Mouse (Mus musculus) embryonic facial prominence, embryonic 10.5 days (tissue): ENCODE results near the gene Klf12. TPM values are rescaled to one million over a fixed set of nuclear protein-coding genes. Genes with fewer than 3 reads are reported as not detected.

Experiments used
- DNase-seq: peaks from one replicate; pipeline ENCODE4 v3.0.0-alpha.2; 2017; ENCODE audit warnings: low spot score
- H3K27ac ChIP-seq: fragments of 300-500 bp; sonication (generic); replicated peaks from 2 replicates; pipeline ENCODE4 v1.5.1; 2016; ENCODE audit warnings: mild to moderate bottlenecking
- H3K27me3 ChIP-seq: fragments of 300-500 bp; sonication (generic); replicated peaks from 2 replicates; pipeline ENCODE4 v1.6.1; 2016; ENCODE audit warnings: low read depth, mild to moderate bottlenecking; ENCODE audit not compliant: poor library complexity, severe bottlenecking
- H3K36me3 ChIP-seq: fragments of 300-500 bp; sonication (generic); replicated peaks from 2 replicates; pipeline ENCODE4 v1.6.1; 2016; ENCODE audit warnings: mild to moderate bottlenecking, moderate library complexity
- H3K4me1 ChIP-seq: fragments of 300-500 bp; sonication (generic); 2 replicates; pipeline ENCODE4 v1.6.1; 2016
- H3K4me3 ChIP-seq: fragments of 300-500 bp; sonication (generic); 2 replicates; pipeline ENCODE4 v1.5.1; 2016; ENCODE audit warnings: mild to moderate bottlenecking, moderate library complexity
- H3K9me3 ChIP-seq: fragments of 300-500 bp; sonication (generic); 2 replicates; pipeline ENCODE4 v1.6.1; 2016; ENCODE audit warnings: mild to moderate bottlenecking
- WGBS: fragments of 180-500 bp; shearing (Covaris S2); methylation state at CpG from one replicate; pipeline ENCODE4 v1.1.7; 2016; 5-methylcytosine and 5-hydroxymethylcytosine counted together
- polyA plus RNA-seq: library from polyadenylated mRNA; unstranded; fragments of >200 nt; fragmentation: Nextera tagmentation; extraction: Ambion mirVana; gene quantifications from 2 replicates; pipeline ENCODE4 v1.2.1, GENCODE M21; 2016

Klf12 gene
- polyA plus RNA-seq, 1 experiment from 2014 or later = 20.3 TPM

DNA sequence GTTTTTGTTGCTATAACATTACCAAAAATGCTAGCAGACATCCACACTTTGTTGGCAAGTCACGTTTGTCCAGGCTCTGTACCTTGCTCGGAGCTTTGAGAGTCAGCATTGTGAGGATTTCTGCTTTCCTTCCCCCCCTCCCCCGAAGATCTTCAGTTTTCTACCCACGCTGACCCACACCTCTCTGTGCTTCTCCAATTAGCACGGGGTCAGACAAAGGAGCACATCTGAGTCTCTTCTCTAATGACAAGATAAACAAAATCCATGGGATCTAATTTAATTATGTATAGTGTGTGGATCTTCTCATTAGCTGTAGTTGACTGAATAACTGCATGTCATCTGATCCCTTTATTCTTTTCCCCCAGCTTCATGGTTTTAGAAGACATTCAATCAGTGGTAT is 215.8 kb downstream of the Klf12 start:
- no peaks in the 10 kb centered on the region for H3K27me3 ChIP-seq
- no peaks in the 10 kb centered on the region for H3K9me3 ChIP-seq
- no peak overlapping the region for H3K27ac ChIP-seq
- no peak overlapping the region for H3K4me3 ChIP-seq
- no peak for DNase-seq
- H3K36me3 ChIP-seq = no peaks in the 10 kb centered on the region
- 21% methylated on average over 5 of the region's 5 CpGs for WGBS
- peaks cover 23% of the 10 kb centered on the region for H3K4me1 ChIP-seq

DNA sequence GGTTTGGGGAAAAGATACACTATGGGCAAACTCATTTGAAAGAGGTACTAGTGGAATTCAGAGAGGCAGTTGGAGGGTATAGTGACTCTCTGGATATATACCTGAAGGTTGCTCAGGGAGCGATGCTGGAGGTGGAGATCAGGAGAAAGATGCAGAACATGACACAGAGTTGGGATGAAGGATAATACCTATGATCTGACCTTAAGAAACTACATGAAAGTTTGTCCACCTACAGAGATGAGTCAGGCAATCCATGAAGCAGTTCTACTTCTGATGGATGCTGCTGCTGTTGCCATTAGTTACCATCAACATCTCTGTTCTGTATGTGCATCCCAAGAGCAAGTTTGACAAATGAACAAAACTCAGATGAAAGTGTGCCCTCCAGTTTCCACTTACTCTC is 222.0 kb downstream of the Klf12 start:
- Histone ChIP-seq H3K36me3 (peaks cover 11% of the 10 kb centered on the region), H3K27me3 (no peaks in the 10 kb centered on the region), H3K4me3 (no peak overlapping the region), H3K27ac (no peak overlapping the region), H3K9me3 (no peaks in the 10 kb centered on the region), H3K4me1 (no peaks in the 10 kb centered on the region)
- no peak for DNase-seq
- 94% methylated on average over 1 of the region's 1 CpGs for WGBS

DNA sequence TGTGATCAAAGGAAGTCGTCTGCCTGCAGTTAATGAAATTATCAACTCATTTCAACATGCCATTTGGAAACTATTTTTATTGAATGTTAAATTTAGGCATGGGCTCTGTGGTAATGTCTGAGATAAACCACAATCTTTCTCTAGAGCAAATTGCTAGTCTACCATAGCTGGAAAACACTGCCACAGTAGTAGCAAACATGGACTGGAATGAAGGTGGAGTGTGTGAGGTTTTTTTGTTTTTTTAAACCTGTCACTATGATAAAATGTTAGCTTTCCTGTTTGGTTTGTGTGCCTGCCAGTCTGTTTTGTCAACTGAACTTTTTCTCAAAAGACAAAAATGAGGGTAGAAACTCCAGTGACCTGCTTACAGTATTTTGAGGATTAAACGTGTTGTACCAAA is 230.3 kb downstream of the Klf12 start:
- DNase-seq = no peak
- WGBS = 68% methylated on average over 2 of the region's 2 CpGs
- H3K36me3 ChIP-seq = peaks cover 12% of the 10 kb centered on the region

DNA sequence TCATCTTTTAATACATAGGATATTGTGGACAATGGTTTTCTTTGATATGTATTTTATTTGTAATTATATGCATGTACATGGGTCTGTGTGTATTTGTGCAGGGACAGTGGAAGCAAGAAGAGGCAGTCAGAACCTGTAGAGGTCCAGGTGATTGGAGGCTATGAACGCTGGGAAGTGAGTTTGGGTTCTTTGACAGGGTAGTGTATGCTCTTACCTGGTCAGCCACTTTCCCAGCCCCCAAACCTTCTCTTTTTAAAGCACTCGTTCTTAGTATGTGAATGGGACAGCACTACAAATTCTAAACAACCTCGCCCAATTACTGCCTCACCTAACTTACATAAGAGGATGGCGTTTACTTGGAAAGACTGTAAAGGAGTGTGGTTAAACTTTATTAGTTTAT is 231.0 kb downstream of the Klf12 start:
- 86% methylated on average over 4 of the region's 4 CpGs for WGBS
- no peak overlapping the region for H3K27ac ChIP-seq

More for the DNA sequence above, 230.3 kb downstream of the Klf12 start:
- Histone ChIP-seq H3K27ac (no peak overlapping the region), H3K4me3 (no peak overlapping the region), H3K9me3 (no peaks in the 10 kb centered on the region), H3K4me1 (no peaks in the 10 kb centered on the region), H3K27me3 (no peaks in the 10 kb centered on the region)

GRCm38 (mm10) chr14:100052876-100053275 is 231.6 kb downstream of the Klf12 start:
- H3K27ac ChIP-seq = no peak overlapping the region
- no peak for DNase-seq
- 85% methylated on average over 2 of the region's 2 CpGs for WGBS
- no peaks in the 10 kb centered on the region for H3K9me3 ChIP-seq
- peaks cover 12% of the 10 kb centered on the region for H3K36me3 ChIP-seq
- no peaks in the 10 kb centered on the region for H3K4me1 ChIP-seq
- no peaks in the 10 kb centered on the region for H3K27me3 ChIP-seq
- no peak overlapping the region for H3K4me3 ChIP-seq

More for the DNA sequence above, 231.0 kb downstream of the Klf12 start:
- H3K4me3 ChIP-seq = no peak overlapping the region
- DNase-seq = no peak
- H3K27me3 ChIP-seq = no peaks in the 10 kb centered on the region
- H3K4me1 ChIP-seq = no peaks in the 10 kb centered on the region
- H3K36me3 ChIP-seq = peaks cover 12% of the 10 kb centered on the region
- H3K9me3 ChIP-seq = no peaks in the 10 kb centered on the region

DNA sequence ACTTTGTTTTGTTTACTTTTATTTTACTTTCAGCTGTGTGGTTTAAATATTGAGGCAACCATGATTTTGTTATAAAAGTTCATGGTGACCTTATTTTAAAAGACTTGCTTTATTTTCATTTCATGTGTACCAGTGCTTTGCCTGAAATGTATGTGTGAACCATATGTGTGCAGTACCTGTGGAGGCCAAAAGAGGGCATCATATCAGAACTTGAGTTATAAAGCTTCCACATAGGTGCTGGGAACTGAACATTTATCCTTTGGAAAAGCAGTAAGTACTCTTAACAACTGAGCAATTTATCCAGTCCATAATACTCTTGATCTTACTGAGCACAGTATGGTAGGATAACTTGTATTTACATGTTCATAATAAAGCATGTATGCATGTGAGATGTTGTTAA is 239.0 kb downstream of the Klf12 start:
- Histone ChIP-seq H3K4me1 (no peaks in the 10 kb centered on the region), H3K27me3 (no peaks in the 10 kb centered on the region), H3K4me3 (no peak overlapping the region), H3K27ac (no peak overlapping the region), H3K36me3 (0 out of 2 replicates have a peak, but pooled peaks cover 4% of the 10 kb centered on the region), H3K9me3 (no peaks in the 10 kb centered on the region)
- DNase-seq = no peak

GRCm38 (mm10) chr14:100041823-100042222 is 242.7 kb downstream of the Klf12 start:
- no peak for DNase-seq
- H3K36me3 ChIP-seq = 0 out of 2 replicates have a peak, but pooled peaks cover 4% of the 10 kb centered on the region
- no peaks in the 10 kb centered on the region for H3K27me3 ChIP-seq
- 87% methylated on average over 6 of the region's 6 CpGs for WGBS
- H3K9me3 ChIP-seq = no peaks in the 10 kb centered on the region
- no peaks in the 10 kb centered on the region for H3K4me1 ChIP-seq
- no peak overlapping the region for H3K4me3 ChIP-seq
- H3K27ac ChIP-seq = no peak overlapping the region

DNA sequence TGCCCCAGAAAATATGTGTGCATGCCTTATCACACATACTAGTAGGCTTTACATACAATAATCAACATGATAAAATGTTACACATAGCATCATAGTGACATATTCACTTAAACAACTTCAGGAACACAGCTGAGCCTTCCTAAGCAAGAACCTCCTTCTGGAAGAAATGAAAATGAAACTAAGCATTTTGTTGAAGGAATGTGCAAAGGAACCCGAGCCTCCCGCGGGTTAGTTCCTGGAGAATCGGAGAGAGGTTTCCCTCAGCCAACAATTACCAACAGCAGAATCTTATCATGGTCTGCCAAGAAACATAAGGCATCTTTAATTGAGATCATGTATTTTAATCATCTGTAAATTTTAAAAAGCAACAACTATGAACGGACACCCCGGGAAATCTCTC is 257.8 kb downstream of the Klf12 start:
- Histone ChIP-seq H3K36me3 (peaks cover 14% of the 10 kb centered on the region), H3K9me3 (no peaks in the 10 kb centered on the region), H3K4me1 (peaks cover 14% of the 10 kb centered on the region), H3K27ac (no peak overlapping the region), H3K4me3 (no peak overlapping the region), H3K27me3 (no peaks in the 10 kb centered on the region)
- no peak for DNase-seq
- WGBS = 88% methylated on average over 6 of the region's 6 CpGs

- no peak for DNase-seq
- H3K4me1 ChIP-seq = no peaks in the 10 kb centered on the region
- H3K27me3 ChIP-seq = no peaks in the 10 kb centered on the region
- WGBS = 89% methylated on average over 2 of the region's 2 CpGs
- H3K36me3 ChIP-seq = peaks cover 15% of the 10 kb centered on the region
- no peak overlapping the region for H3K27ac ChIP-seq
- no peaks in the 10 kb centered on the region for H3K9me3 ChIP-seq
- H3K4me3 ChIP-seq = no peak overlapping the region
Observed at GRCm38 (mm10) chr14:100017219-100017618, 267.3 kb downstream of the Klf12 start.

GRCm38 (mm10) chr14:100010525-100010924 is 274.0 kb downstream of the Klf12 start:
- Histone ChIP-seq H3K4me3 (no peak overlapping the region), H3K27me3 (no peaks in the 10 kb centered on the region), H3K9me3 (no peaks in the 10 kb centered on the region), H3K27ac (no peak overlapping the region), H3K36me3 (no peaks in the 10 kb centered on the region), H3K4me1 (no peaks in the 10 kb centered on the region)
- WGBS = 67% methylated on average over 5 of the region's 5 CpGs
- DNase-seq = no peak

DNA sequence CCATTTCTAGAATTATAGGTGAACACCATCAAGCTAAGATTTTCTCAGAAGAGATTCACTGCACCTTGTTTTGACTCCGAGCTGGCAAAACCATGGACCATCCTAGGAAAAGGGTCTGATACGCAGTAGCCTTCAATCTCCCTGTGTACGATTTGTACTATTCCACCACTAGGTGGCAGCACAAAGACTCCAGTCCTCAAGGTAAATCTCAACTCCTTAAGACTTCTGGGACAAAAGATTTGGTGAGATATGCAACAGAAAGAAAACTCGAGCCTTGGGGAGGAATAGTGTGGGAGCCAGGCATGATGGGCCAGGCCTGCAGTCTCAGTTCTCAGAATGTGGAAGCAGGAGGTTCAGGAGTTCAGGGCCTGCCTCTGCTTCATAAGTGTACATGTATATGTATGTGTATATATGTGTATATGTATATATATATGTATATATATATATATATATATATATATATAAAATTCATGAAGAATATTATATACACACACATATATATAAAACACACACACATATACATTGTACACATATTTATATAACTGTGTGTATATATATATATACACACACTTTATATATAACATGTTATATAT is 274.6 kb downstream of the Klf12 start:
- 48% methylated on average over 4 of the region's 4 CpGs for WGBS
- no peaks in the 10 kb centered on the region for H3K27me3 ChIP-seq
- H3K4me1 ChIP-seq = no peaks in the 10 kb centered on the region
- no peaks in the 10 kb centered on the region for H3K9me3 ChIP-seq
- H3K36me3 ChIP-seq = no peaks in the 10 kb centered on the region
- no peak overlapping the region for H3K4me3 ChIP-seq
- peak; percentile 35 for DNase-seq
- no peak overlapping the region for H3K27ac ChIP-seq

- Histone ChIP-seq H3K4me1 (peaks cover 7% of the 10 kb centered on the region; the same call in 1 of the 2 replicates), H3K27ac (no peak overlapping the region), H3K27me3 (no peaks in the 10 kb centered on the region), H3K9me3 (no peaks in the 10 kb centered on the region), H3K36me3 (peaks cover 10% of the 10 kb centered on the region), H3K4me3 (no peak overlapping the region)
- DNase-seq = peak; percentile 15
- 62% methylated on average over 7 of the region's 7 CpGs for WGBS
Observed at GRCm38 (mm10) chr14:99983510-99983909, 301.0 kb downstream of the Klf12 start.

DNA sequence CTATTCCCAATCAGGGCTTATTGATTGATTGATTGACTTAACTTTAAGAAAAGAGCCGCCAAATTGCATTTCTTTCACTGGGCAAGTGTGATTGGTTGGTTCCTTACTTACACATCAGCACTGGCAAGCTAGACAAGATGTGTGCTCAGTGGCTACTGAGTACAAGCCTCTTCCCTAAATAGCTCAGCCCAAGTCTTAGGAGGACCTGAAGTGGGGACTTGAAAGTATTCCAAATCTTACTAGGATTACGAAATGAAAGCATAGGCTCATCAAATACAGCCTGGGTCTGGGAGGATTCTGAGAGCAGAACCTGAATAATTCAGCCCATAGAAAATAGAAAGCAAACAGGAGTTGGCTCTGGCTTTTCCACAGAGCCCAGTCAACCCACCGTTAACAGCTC is 303.3 kb downstream of the Klf12 start:
- Histone ChIP-seq H3K36me3 (no peaks in the 10 kb centered on the region), H3K9me3 (no peaks in the 10 kb centered on the region), H3K4me3 (no peak overlapping the region), H3K27me3 (no peaks in the 10 kb centered on the region), H3K27ac (no peak overlapping the region), H3K4me1 (peaks cover 7% of the 10 kb centered on the region; the same call in 1 of the 2 replicates)
- WGBS = 93% methylated on average over 3 of the region's 3 CpGs
- no peak for DNase-seq
